Mouse (Mus musculus) adrenal gland, postnatal 14 days (tissue): ENCODE results near the gene Ces1f. TPM values are rescaled to one million over a fixed set of nuclear protein-coding genes. Genes with fewer than 3 reads are reported as not detected.

Experiments
- DNase-seq: peaks from one replicate; pipeline ENCODE4 v3.0.0; 2021; ENCODE audit warnings: mixed read lengths
- total RNA-seq: library from RNA; stranded (reverse); gene quantifications from 2 replicates; pipeline ENCODE4 v1.2.3, GENCODE M21; 2021

Gene Ces1f
- total RNA-seq, 1 experiment from 2014 or later = 13.1 TPM

DNA sequence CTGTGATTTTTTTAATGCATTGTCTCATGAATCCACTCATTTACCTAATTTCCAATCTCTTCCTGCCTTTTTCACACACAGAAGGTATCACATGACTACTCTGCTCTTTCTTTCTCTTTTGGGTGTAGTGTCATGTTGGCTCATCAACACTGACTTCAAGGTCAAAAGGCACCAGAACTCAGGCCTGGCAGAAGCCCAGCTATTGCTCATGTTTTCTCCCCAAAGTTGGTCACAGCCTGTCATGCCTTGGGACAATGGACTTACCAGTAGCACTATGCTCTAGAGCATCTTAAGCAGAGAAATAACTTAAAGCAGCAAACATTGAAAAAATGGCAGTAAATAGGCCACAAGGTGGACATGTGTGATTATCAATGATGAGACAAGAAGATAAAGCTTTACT lies 68.5 kb downstream of the Ces1f start:
- peak; percentile 42 for DNase-seq

Other genes with a start within 250 kb of the Ces1f start
- gene Ces1a, start 231.6 kb downstream of the Ces1f start, total RNA-seq = not detected in 2 replicates
- gene Ces1b, start 199.7 kb downstream of the Ces1f start, total RNA-seq = 0.45 and 8.4 TPM in 2 replicates
- gene Ces1c, start 148.5 kb downstream of the Ces1f start, total RNA-seq = 12.6 and 253 TPM in 2 replicates
- 584 and 637 TPM in 2 replicates for gene Ces1d, start 81.9 kb downstream of the Ces1f start, total RNA-seq
- gene Ces1e, start 50.1 kb downstream of the Ces1f start, total RNA-seq = 1.8 TPM in 1 of 2 replicates, not detected in the other
- gene Ces1g, start 57.6 kb upstream of the Ces1f start, total RNA-seq = 0.34 and 6.1 TPM in 2 replicates
- gene Ces1h, start 100.0 kb upstream of the Ces1f start, total RNA-seq = not detected in 2 replicates